Mouse (Mus musculus) heart, adult 2 months (tissue): ENCODE results near the gene Dmc1.

Source experiments
- CTCF ChIP-seq: fragments of 200-600 bp; IDR thresholded peaks from 2 replicates; pipeline ENCODE4 v1.8.1; 2022; ENCODE audit warnings: antibody characterized with exemption, mild to moderate bottlenecking, moderate library complexity
- EP300 ChIP-seq: fragments of 200-500 bp; IDR thresholded peaks from 2 replicates; pipeline ENCODE4 v1.6.1; 2011; ENCODE audit warnings: low read depth, low read length, control low read depth; ENCODE audit not compliant: insufficient read depth
- POLR2A ChIP-seq: fragments of 200-500 bp; IDR thresholded peaks from 2 replicates; pipeline ENCODE4 v1.6.1; 2011; ENCODE audit warnings: mild to moderate bottlenecking, low read depth, low read length, control low read depth; ENCODE audit not compliant: insufficient read depth

DNA sequence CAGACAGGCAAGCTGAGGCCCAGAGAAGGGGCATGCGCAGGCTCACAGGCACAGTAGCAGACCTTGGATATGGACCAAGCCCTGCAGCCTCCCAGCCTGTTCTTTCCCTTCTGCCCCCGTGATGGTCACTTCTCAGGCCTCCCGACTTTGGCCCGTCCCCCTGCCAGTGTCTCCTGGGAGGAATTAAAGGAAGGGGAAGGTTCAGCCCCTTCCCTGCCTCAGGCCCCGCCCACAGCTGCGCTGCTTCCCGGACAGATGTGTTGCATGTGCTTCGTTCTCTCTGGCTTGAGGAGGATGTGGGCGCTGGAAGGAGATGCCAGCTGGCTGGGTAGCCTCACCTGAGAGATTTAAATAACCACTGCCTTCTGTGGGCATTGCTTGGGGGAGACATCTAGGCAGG is 91.0 kb downstream of the Dmc1 start:
- TF ChIP-seq POLR2A = no peak
- no peak for TF ChIP-seq CTCF
- no peak for TF ChIP-seq EP300
